Mouse (Mus musculus): ENCODE measurements around the gene Cldn34c3. TPM values are rescaled to one million over a fixed set of nuclear protein-coding genes. Genes with fewer than 3 reads are reported as not detected.
"Not testable (repeated sequence)": the region's sequence is repeated elsewhere in the genome, so short reads cannot be mapped to it uniquely, and the experiment has no call there.

Gene Cldn34c3
- total RNA-seq (2021): not detected

- DNase-seq (ENCODE audit: extremely low spot score in 1 of 2, low spot score in 2 of 2); intact Hi-C loops (cut with DNase I): not testable (repeated sequence)
Observed at GRCm38 (mm10) chrX:123793365-123793764, at the start of gene Cldn34c3. Gene Cldn34c3, plus strand, starts transcription at chrX:123793665.

Other genes with a start within 250 kb of the Cldn34c3 start
- gene Cldn34c2, start 212.0 kb upstream of the Cldn34c3 start, total RNA-seq (2021): 1 to 10 TPM in 1 of 2 experiments, not detected in 1; 4.5 TPM
- not detected for gene Gm17467, start 88.9 kb upstream of the Cldn34c3 start, total RNA-seq (2021)